Mouse (Mus musculus) E14TG2a.4 (cell line): ENCODE results near the gene Cby3.
"Not testable (repeated sequence)": the region's sequence is repeated elsewhere in the genome, so short reads cannot be mapped to it uniquely, and the experiment has no call there.

Experiments used
- CTCF ChIP-seq: conservative IDR thresholded peaks from 2 replicates; pipeline ENCODE4 v1.5.1; 2014; ENCODE audit warnings: low read length
- POU5F1 ChIP-seq: IDR thresholded peaks from 2 replicates; pipeline ENCODE4 v1.6.1; 2014; ENCODE audit warnings: low read length, borderline replicate concordance

- TF ChIP-seq CTCF, POU5F1: not testable (repeated sequence)
Measured at GRCm38 (mm10) chr11:50361282-50361681, 7.0 kb downstream of the Cby3 start.
